Mouse (Mus musculus) heart, postnatal 0 days (tissue): ENCODE measurements around the gene Men1. TPM values are rescaled to one million over a fixed set of nuclear protein-coding genes. Genes with fewer than 3 reads are reported as not detected.

Experiments
- ATAC-seq: fragments of 200-750 bp; cut with Nextera tagmentation; 2 replicates; pipeline ENCODE4 v1.8.0; 2017; ENCODE audit warnings: low read depth, moderate number of reproducible peaks, moderate library complexity; ENCODE audit not compliant: insufficient read depth
- DNase-seq: peaks from one replicate; pipeline ENCODE4 v3.0.0-alpha.2; 2016; ENCODE audit warnings: low spot score
- H3K27ac ChIP-seq: fragments of 300-500 bp; sonication (generic); 2 replicates; pipeline ENCODE4 v1.5.1; 2014; ENCODE audit warnings: low read depth, mild to moderate bottlenecking
- H3K27me3 ChIP-seq: fragments of 300-500 bp; sonication (generic); 2 replicates; pipeline ENCODE4 v1.6.1; 2014; ENCODE audit warnings: low read length, mixed read lengths; ENCODE audit not compliant: control insufficient read depth, insufficient read depth
- H3K36me3 ChIP-seq: fragments of 300-500 bp; sonication (generic); replicated peaks from 2 replicates; pipeline ENCODE4 v1.6.1; 2014; ENCODE audit warnings: low read length, mixed read lengths; ENCODE audit not compliant: control insufficient read depth, insufficient read depth
- H3K4me1 ChIP-seq: fragments of 300-500 bp; sonication (generic); 2 replicates; pipeline ENCODE4 v1.6.1; 2014; ENCODE audit warnings: antibody characterized with exemption; ENCODE audit not compliant: control insufficient read depth, insufficient read depth
- H3K4me2 ChIP-seq: fragments of 300-500 bp; sonication (generic); 2 replicates; pipeline ENCODE4 v1.6.1; 2014; ENCODE audit warnings: low read depth, mild to moderate bottlenecking, low read length, moderate library complexity
- H3K4me3 ChIP-seq: fragments of 300-500 bp; sonication (generic); 2 replicates; pipeline ENCODE4 v1.5.1; 2014; ENCODE audit warnings: low read depth, low read length
- H3K9ac ChIP-seq: fragments of 300-500 bp; sonication (generic); replicated peaks from 2 replicates; pipeline ENCODE4 v1.6.1; 2014; ENCODE audit warnings: low read depth, low read length, mixed read lengths
- H3K9me3 ChIP-seq: fragments of 300-500 bp; sonication (generic); replicated peaks from 2 replicates; pipeline ENCODE4 v1.6.1; 2016; ENCODE audit warnings: low read length; ENCODE audit not compliant: control insufficient read depth
- CTCF ChIP-seq: IDR thresholded peaks from 2 replicates; pipeline ENCODE4 v1.5.1; 2016; ENCODE audit warnings: antibody characterized with exemption, control low read depth, low read depth
- EP300 ChIP-seq: IDR thresholded peaks from 2 replicates; pipeline ENCODE4 v1.6.1; 2016; ENCODE audit warnings: antibody characterized with exemption, low read depth
- WGBS: fragments of 180-500 bp; shearing (Covaris S2); extraction: QIAGEN DNeasy Blood & Tissue Kit; methylation state at CpG from one replicate; pipeline ENCODE4 v1.1.7; 2014; 5-methylcytosine and 5-hydroxymethylcytosine counted together
- polyA plus RNA-seq: library from polyadenylated mRNA; unstranded; fragments of >200 nt; fragmentation: Nextera tagmentation; extraction: Ambion mirVana; gene quantifications from 2 replicates; pipeline ENCODE4 v1.2.1, GENCODE M21; 2015
- total RNA-seq: library from RNA; depleted of rRNA; stranded (reverse); fragments of >200 nt; gene quantifications from 2 replicates; pipeline ENCODE4 v1.2.3, GENCODE M21; 2014; ENCODE audit warnings: low replicate concordance

Men1 gene
- total and polyA plus RNA-seq, 2 experiments from 2014 or later = 20.3 to 46.5 TPM

DNA sequence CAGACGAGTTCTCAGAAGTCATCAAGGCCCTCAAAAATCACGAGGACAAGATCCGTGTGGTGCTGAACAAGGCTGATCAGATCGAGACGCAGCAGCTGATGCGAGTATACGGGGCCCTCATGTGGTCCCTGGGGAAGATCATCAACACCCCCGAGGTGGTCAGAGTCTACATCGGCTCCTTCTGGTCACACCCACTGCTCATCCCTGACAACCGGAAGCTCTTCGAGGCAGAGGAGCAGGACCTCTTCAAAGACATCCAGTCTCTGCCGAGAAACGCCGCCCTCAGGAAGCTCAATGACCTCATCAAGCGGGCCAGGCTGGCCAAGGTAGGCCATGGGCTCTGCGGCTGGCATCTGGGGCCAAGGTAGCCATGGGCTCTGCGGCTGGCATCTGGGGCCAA, 40.5 kb upstream of the Men1 start:
- H3K4me3 ChIP-seq = no peak overlapping the region
- no peak overlapping the region for H3K9ac ChIP-seq
- DNase-seq (no peak), ATAC-seq (no peak)
- TF ChIP-seq CTCF (no peak), EP300 (no peak)
- no peaks in the 10 kb centered on the region for H3K27me3 ChIP-seq
- H3K4me1 ChIP-seq = peaks cover 15% of the 10 kb centered on the region; the same call in 1 of the 2 replicates
- 91% methylated on average over 17 of the region's 17 CpGs for WGBS
- H3K36me3 ChIP-seq = peaks cover 72% of the 10 kb centered on the region
- H3K9me3 ChIP-seq = no peaks in the 10 kb centered on the region
- H3K4me2 ChIP-seq = no peak overlapping the region
- H3K27ac ChIP-seq = no peak overlapping the region

DNA sequence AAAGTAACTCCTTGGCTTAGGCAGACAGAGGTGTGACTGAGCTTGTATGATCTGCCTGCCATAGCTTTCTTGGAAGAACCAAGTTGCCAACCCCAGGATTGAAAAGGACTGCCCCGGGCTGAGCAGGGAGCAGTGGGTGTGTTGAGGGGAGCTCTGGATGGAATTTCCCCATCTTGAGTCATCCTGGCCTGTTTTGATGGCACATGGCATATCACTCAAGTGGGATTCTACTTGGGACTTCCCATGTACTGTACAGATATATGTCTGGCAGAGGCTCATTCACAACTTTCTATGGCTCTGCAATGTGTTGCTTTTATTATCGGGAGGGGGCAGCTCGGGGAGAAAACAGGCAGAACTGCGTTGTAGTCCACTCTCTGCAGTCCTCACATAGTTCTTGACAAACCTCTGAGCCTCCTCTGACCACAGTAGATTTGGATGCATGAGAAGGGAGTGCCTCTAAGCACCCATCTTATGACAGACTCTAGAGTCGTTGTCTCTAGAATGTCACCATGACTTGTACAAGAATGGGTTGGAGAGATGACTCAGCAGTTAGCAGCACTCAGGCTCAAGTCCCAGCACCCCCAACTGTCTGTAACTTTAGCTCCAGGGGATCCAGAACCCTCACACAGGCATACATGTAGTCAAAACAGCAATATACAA, 38.1 kb upstream of the Men1 start:
- ATAC-seq (no peak), DNase-seq (no peak)
- Histone ChIP-seq H3K36me3 (peaks cover 66% of the 10 kb centered on the region), H3K4me2 (no peak overlapping the region), H3K9me3 (no peaks in the 10 kb centered on the region), H3K27me3 (no peaks in the 10 kb centered on the region), H3K9ac (no peak overlapping the region), H3K27ac (0 out of 2 replicates have a peak overlapping the region, but pooled peaks have one; percentile 34), H3K4me1 (peaks cover 14% of the 10 kb centered on the region; the same call in 1 of the 2 replicates), H3K4me3 (no peak overlapping the region)
- TF ChIP-seq CTCF (no peak), EP300 (no peak)
- 76% methylated on average over 5 of the region's 5 CpGs for WGBS

DNA sequence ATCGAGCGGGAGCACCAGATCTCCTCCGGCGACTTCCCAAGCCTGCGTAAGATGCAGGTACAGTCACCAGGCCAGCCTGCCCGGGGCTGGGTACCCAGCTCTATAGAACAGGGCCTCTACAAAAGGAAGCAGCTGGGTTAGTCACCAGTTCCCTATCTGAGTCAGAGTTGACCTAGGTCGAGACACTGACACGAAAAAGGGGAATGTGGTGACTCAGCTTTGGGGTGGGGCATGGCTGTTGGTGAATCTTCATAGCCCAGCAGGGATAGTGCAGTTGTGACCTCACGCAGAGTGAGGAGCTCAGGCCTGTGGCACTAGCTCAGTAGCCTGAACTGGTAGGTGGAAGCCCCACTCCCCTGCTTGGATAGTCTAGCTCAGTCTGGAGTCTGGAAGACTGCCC, 37.1 kb upstream of the Men1 start:
- no peaks in the 10 kb centered on the region for H3K27me3 ChIP-seq
- H3K4me2 ChIP-seq = no peak overlapping the region
- H3K4me3 ChIP-seq = no peak overlapping the region
- no peak overlapping the region for H3K9ac ChIP-seq
- H3K36me3 ChIP-seq = peaks cover 66% of the 10 kb centered on the region
- H3K9me3 ChIP-seq = no peaks in the 10 kb centered on the region
- TF ChIP-seq CTCF (no peak), EP300 (no peak)
- DNase-seq (no peak), ATAC-seq (no peak)
- 72% methylated on average over 9 of the region's 9 CpGs for WGBS
- H3K4me1 ChIP-seq = peaks cover 11% of the 10 kb centered on the region; the same call in 1 of the 2 replicates
- peak overlapping the region; percentile 34; the same call in 1 of the 2 replicates for H3K27ac ChIP-seq

DNA sequence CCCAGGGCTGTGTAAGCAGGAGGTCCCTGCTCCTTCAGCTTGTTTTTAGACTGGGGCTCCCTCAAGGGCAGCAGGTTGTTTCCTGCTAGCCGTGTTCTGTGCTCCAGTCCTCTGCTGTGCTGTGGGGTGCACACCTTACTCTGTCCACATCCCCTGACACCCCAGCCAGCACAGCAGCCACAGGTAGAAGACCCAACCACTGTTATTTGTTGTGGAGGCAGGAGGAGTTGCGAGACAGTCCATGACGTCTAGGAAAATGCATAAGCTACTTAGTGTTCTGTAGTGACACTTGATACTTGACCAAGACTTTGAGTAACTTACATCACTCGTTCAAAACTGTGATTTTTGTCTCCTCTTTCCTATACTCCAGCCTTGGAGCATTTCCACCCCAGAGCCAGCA, 35.8 kb upstream of the Men1 start:
- Histone ChIP-seq H3K9ac (no peak overlapping the region), H3K4me2 (no peak overlapping the region), H3K36me3 (peaks cover 61% of the 10 kb centered on the region), H3K4me3 (no peak overlapping the region), H3K9me3 (no peaks in the 10 kb centered on the region), H3K4me1 (peaks cover 11% of the 10 kb centered on the region; the same call in 1 of the 2 replicates), H3K27ac (peak overlapping the region; percentile 87), H3K27me3 (no peaks in the 10 kb centered on the region)
- DNase-seq (no peak), ATAC-seq (no peak)
- WGBS = 62% methylated on average over 4 of the region's 4 CpGs
- TF ChIP-seq EP300 (no peak), CTCF (no peak)

DNA sequence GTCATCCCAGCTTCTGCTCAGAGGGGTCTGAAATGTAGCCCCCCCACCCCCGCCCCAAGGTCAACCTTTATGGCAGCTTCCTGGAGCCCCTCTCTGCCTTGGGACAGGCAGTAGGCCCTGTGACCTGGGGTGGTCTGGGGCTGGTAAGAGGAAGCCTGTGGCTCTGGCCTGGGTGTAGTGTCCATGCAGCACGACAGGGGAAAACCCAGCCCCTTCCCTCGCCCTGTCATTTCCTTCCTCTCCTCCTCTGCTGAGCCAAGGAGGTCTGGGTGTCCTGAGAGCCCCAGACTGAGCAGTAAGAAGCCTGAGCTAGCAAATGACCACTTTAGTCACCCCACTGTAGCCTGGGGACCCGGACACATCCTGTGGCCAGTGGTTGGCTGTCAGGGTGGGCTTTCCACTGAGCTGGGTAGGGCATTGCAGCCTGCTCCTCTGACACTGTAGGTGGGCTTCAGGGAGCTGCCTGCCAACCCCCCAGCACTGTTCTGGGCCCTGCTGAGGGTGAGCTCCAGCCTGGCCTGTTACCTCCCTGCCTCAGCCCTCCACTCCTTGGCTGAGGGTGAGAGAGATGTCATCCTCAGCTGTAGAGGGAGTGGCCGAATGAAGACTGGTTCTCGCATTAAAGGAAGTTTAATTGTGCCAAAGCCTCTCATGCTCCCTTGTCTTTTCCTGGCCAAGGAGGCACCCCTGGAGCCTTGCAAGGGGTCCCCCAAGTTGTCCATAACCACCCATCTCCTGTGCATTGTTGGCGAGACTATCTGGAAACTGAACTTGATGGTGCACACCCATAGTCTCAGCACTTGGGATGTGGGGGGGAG, 35.1 kb upstream of the Men1 start:
- no peak for DNase-seq
- no peak overlapping the region for H3K9ac ChIP-seq
- H3K4me1 ChIP-seq = peaks cover 11% of the 10 kb centered on the region; the same call in 1 of the 2 replicates
- 72% methylated on average over 7 of the region's 7 CpGs for WGBS
- H3K27ac ChIP-seq = peak overlapping the region; percentile 87
- H3K27me3 ChIP-seq = no peaks in the 10 kb centered on the region
- no peak overlapping the region for H3K4me2 ChIP-seq
- no peak overlapping the region for H3K4me3 ChIP-seq
- peak; percentile 39; the same call in 1 of the 2 replicates for ATAC-seq
- no peaks in the 10 kb centered on the region for H3K9me3 ChIP-seq
- TF ChIP-seq EP300 = no peak
- TF ChIP-seq CTCF = no peak
- peaks cover 54% of the 10 kb centered on the region for H3K36me3 ChIP-seq
